Mouse (Mus musculus) bone marrow, adult 2 months (tissue): Measurements from ENCODE around the gene Cdk18.

Experiments used
- CTCF ChIP-seq: fragments of 200-500 bp; IDR thresholded peaks from 2 replicates; pipeline ENCODE4 v1.5.1; 2011; ENCODE audit warnings: low read length, control low read depth; ENCODE audit not compliant: control insufficient read depth, insufficient read depth
- POLR2A ChIP-seq: fragments of 200-500 bp; IDR thresholded peaks from 2 replicates; pipeline ENCODE4 v1.6.1; 2011; ENCODE audit warnings: low read depth, mild to moderate bottlenecking, control low read depth, low read length, borderline replicate concordance; ENCODE audit not compliant: control insufficient read depth

GRCm38 (mm10) chr1:132095356-132096004 is 44.0 kb downstream of the Cdk18 start:
- TF ChIP-seq CTCF (no peak), POLR2A (no peak)
